Mouse (Mus musculus) layer of hippocampus, postnatal 36 days (tissue): ENCODE results near the gene Fars2. TPM values are rescaled to one million over a fixed set of nuclear protein-coding genes. Genes with fewer than 3 reads are reported as not detected.

Experiments used
- DNase-seq, 2 experiments: peaks; one replicate each; pipeline ENCODE4 v3.0.0; 2022
- total RNA-seq, 2 experiments: library from RNA; stranded (reverse); gene quantifications; 2 replicates each; pipeline ENCODE4 v1.2.3; 2021

Fars2 gene
- total RNA-seq, 2 experiments from 2014 or later = 37.4 to 39.0 TPM

GRCm38 (mm10) chr13:36527761-36528160 lies 410.5 kb downstream of the Fars2 start:
- no peak for DNase-seq

- DNase-seq = no peak
Measured at GRCm38 (mm10) chr13:36528223-36528895, 411.1 kb downstream of the Fars2 start.

- no peak for DNase-seq
Measured at GRCm38 (mm10) chr13:36529467-36530039, 412.3 kb downstream of the Fars2 start.

GRCm38 (mm10) chr13:36530852-36531251 lies 413.6 kb downstream of the Fars2 start:
- no peak for DNase-seq

DNA sequence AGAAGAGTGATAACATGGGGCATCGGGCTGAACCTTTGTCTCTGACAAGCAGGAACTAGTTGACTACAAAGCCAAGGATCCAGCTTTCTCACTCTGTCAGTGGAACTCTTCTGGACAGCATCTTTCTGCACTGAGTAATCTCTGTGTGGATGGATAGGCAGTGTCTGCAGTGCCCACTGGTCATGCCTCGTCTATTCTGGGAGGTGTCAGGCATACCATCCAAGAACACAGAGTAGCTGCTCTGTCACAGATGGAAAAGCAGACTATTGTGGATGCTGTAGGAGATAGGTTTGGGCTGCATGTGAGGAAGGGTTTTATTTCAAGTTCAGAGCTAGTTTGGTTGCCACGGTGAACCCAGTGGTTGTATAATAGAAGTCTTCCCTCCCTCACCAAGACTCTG lies 414.7 kb downstream of the Fars2 start:
- no peak for DNase-seq

DNA sequence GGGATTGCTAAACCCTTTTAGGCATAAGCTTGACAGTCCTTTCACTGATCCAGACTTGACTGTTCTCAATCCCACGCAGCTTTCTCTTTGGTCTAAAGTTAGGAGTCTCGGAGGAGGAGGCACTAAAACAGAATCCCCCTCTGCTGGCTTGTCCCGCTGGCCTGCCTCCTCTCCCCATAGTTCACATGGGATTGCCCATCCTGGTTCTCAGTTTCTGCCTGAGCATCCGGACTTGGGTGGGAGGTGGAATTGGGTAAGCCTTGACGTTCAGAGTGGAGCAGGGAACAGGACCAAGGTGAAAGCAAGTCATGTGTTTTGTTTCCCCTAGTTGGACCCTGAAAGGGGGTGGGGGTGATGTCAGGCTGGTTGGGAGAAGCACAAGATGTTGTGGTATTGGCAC lies 415.9 kb downstream of the Fars2 start:
- DNase-seq = no peak

DNA sequence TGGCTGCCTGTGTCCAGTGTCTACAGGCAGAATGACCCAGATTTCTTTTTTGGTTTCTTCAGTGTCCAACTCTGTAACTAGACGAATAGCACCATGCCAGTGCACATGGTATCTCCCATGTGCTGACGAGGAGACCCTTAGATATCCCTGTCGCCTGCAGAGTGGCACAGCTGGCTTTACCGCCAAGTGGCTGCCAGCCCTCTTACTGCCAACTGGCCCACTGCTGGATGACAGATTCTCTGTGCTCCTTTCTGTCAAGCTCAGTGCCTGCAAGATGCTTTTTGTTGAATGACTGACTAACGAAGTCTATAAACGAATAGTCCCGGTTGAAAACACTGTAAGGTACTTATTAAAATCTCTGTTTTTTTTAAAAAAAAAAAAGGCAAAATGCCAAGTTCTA lies 416.3 kb downstream of the Fars2 start:
- DNase-seq = no peak

GRCm38 (mm10) chr13:36533966-36534540 lies 416.8 kb downstream of the Fars2 start:
- no peak for DNase-seq

DNA sequence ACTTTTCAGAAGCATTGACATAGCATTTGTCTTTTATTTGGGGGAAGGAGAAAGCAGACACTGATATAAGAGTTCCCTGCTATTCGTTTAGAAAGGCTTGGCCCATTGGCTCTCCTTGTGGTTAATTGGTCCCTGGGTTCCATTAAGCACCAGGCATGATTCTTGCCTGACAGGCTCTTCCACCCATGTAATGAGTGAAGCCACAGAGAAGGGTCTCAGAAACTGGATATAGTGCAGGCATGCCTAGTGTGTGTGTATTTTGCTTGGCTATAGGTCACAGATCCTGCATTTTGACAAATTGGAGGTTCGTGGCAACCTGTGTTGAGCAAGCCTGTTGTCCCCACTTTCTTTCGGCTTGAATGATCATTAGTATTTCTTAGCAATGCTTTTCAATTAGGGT lies 420.4 kb downstream of the Fars2 start:
- DNase-seq = no peak

- DNase-seq = no peak
Measured at GRCm38 (mm10) chr13:36538385-36538784, 421.2 kb downstream of the Fars2 start.

GRCm38 (mm10) chr13:36540231-36540630 lies 423.0 kb downstream of the Fars2 start:
- no peak for DNase-seq

DNA sequence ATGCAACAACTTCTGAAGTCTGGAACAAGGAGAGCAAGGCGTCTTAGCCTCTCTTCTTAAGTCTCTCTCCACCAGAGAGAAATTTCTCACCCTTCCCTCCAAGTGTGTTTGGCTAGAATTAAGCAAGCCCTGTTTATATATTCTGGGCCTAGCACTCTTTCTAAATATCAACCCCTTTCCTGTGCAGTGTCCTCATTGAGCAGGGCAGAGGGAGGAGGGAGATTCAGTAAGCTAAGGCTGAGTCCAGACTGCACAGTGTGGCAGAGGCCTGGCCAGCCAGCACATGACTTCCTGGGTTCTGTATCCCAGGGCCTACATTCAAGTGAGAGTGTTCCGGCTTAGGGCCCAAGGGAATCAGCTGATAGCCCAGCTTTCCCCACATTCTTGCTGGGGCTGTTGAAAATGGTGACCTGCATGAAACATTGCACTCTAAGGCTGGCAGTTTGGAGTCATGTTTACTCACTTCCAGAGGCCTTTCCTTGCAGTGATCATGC lies 424.1 kb downstream of the Fars2 start:
- no peak for DNase-seq

DNA sequence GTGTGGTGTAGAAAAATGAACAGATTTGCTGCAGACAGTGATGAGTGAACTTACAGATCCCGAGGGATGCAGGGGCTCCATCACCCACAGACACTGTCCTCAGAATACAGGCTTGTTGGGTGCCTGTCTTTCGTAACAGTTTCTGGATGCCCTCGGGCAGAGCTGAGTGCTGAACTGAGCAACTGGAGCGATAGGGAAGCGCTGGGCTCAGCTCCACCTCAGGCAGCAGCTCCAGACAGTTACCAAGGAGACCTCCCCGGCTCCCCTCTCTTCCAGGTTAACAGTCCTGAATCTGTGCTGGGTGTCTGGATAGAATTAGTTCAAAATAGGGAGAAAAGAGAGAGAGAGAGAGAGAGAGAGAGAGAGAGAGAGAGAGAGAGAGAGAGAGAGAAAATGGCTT lies 433.5 kb downstream of the Fars2 start:
- no peak for DNase-seq

- no peak for DNase-seq
Measured at GRCm38 (mm10) chr13:36552522-36553246, 435.5 kb downstream of the Fars2 start.

GRCm38 (mm10) chr13:36553247-36553642 lies 436.0 kb downstream of the Fars2 start:
- DNase-seq = no peak

- DNase-seq = no peak
Measured at GRCm38 (mm10) chr13:36554743-36555142, 437.5 kb downstream of the Fars2 start.

GRCm38 (mm10) chr13:36562447-36563441 lies 445.5 kb downstream of the Fars2 start:
- DNase-seq = no peak

GRCm38 (mm10) chr13:36564764-36565315 lies 447.6 kb downstream of the Fars2 start:
- DNase-seq = no peak

DNA sequence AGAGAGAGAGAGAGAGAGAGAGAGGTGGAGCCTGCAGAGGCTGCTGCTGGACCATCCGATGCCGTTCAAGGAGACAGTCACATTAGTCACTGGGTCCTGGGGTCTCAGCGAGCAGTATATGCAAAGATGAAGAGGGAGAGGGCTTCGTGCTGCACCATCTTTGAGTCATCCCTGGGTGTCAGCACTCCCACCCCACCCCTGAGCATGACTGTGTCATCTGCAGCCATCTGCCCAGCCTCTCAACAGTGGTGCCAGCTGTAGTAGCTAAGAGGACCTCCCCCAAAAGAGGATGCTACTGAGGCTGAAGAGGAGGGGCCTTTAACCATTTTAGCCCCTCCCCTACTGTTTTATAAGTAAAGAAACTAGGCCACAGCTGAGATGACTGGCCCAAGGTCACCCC lies 459.6 kb downstream of the Fars2 start:
- DNase-seq = no peak

DNA sequence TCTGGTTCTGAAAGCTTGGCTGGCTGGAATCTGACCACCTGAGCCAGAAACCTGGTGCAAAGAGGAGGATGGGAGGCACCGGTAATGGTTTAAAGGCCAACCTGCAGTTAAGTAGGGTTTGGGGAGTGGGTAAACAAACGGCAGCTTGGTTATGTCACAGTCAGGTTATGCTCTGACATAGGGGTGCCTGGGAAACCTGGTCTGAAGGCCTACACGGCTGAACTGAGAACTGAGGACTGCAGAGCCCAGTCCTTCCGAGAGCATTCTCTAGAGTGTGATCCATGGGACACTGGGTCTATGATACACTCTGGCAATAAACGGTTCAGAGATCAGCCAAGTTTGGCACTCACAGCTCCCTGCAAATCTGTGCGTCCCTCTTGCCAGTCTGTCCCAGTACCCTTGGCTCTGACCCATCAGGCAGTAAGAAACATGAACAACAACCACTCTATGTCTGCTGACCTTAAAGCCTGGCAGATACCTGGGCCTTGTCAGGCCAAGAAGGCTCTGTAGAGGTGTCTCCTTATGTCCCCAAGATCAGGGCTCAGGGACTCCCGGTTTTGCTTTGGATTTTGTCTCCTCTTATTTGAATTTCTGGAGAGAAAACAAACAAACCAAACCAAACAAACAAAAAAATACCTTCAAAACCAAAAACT lies 460.8 kb downstream of the Fars2 start:
- DNase-seq = no peak
